Mouse (Mus musculus) testis, adult 2 months (tissue): ENCODE results near the gene Ccdc171.

ENCODE experiments used
- CTCF ChIP-seq: fragments of 200-500 bp; IDR thresholded peaks from 2 replicates; pipeline ENCODE4 v1.5.1; 2012; ENCODE audit warnings: low read depth, mild to moderate bottlenecking, inconsistent platforms, low read length, moderate library complexity; ENCODE audit not compliant: control insufficient read depth, insufficient read depth, insufficient replicate concordance
- POLR2A ChIP-seq: fragments of 200-500 bp; IDR thresholded peaks from 2 replicates; pipeline ENCODE4 v1.6.1; 2012; ENCODE audit warnings: low read depth, mild to moderate bottlenecking, inconsistent platforms, low read length, moderate library complexity; ENCODE audit not compliant: control insufficient read depth

DNA sequence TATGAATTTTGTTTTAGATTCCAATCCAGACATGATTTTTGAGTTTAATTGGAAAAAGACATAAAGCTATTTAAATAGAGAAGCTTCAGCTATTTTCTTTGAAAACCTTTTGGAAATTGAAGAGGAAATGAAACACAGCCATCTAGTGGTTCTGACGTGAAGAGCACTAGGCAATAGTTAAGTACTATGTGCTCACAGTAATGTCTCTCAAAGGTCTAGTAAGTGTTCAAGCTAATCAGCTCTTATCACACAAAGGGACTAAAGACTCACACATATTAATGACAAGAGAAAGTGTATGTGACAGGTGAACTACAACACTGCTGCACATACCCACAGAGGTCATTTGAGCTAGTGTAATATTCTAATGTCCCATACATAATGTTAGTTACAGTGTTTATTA, 54.8 kb downstream of the Ccdc171 start:
- TF ChIP-seq CTCF (no peak), POLR2A (no peak)
